Mouse (Mus musculus) CH12.LX (cell line): ENCODE results near the gene Spink4. TPM values are rescaled to one million over a fixed set of nuclear protein-coding genes. Genes with fewer than 3 reads are reported as not detected.

Experiments
- DNase-seq: peaks from one replicate; pipeline ENCODE4 v3.0.0-alpha.2; 2013; ENCODE audit errors: extremely low read depth
- H3K27ac ChIP-seq: 2 replicates; pipeline ENCODE4 v1.5.1; 2012; ENCODE audit warnings: low read depth, mild to moderate bottlenecking, control low read depth, moderate library complexity; ENCODE audit not compliant: insufficient read depth
- H3K27me3 ChIP-seq: replicated peaks from 2 replicates; pipeline ENCODE3; 2012; ENCODE audit warnings: inconsistent platforms
- H3K36me3 ChIP-seq, 2 experiments: replicated peaks in 1 of 2; 2 replicates each; pipeline versions ENCODE3 to v1.6.1; 2012; ENCODE audit warnings: inconsistent platforms in 1 of 2, low read length in 1 of 2, mild to moderate bottlenecking in 1 of 2, mixed read lengths in 1 of 2, moderate library complexity in 1 of 2; ENCODE audit not compliant: control insufficient read depth in 1 of 2, insufficient read depth in 1 of 2
- H3K4me1 ChIP-seq, 2 experiments: 2 replicates each; pipeline ENCODE4 v1.6.1; 2012; ENCODE audit warnings: inconsistent platforms in 1 of 2, moderate library complexity in 1 of 2; ENCODE audit not compliant: insufficient read depth in 2 of 2, control insufficient read depth in 1 of 2
- H3K4me2 ChIP-seq: 2 replicates; pipeline ENCODE4 v1.6.1; 2012; ENCODE audit warnings: low read depth, mild to moderate bottlenecking, control low read depth; ENCODE audit not compliant: poor library complexity, insufficient read depth, severe bottlenecking
- H3K4me3 ChIP-seq, 3 experiments: fragments of 150-350 bp in 1 of 3; sonication (generic) in 1 of 3; replicated peaks in 1 of 3; 2 replicates each; pipeline versions ENCODE3 to v1.5.1; 2011 to 2012; ENCODE audit warnings: low read depth in 2 of 3, low read length in 2 of 3, mild to moderate bottlenecking in 2 of 3, moderate library complexity in 2 of 3, control low read depth in 1 of 3, improper control_type of control experiment in 1 of 3, inconsistent platforms in 1 of 3, mixed read lengths in 1 of 3; ENCODE audit not compliant: poor library complexity in 1 of 3
- H3K79me2 ChIP-seq: replicated peaks from 2 replicates; pipeline ENCODE4 v1.6.1; 2012; ENCODE audit warnings: mild to moderate bottlenecking, moderate library complexity; ENCODE audit not compliant: control insufficient read depth, poor library complexity, insufficient read depth, severe bottlenecking; ENCODE audit errors: extremely low read depth
- H3K9ac ChIP-seq: 2 replicates; pipeline ENCODE4 v1.6.1; 2012; ENCODE audit warnings: low read depth, mild to moderate bottlenecking, control low read depth, moderate library complexity; ENCODE audit not compliant: insufficient read depth
- H3K9me3 ChIP-seq: replicated peaks from 2 replicates; pipeline ENCODE3; 2012; ENCODE audit warnings: low read length, inconsistent platforms, mixed read lengths
- BHLHE40 ChIP-seq: IDR thresholded peaks from 2 replicates; pipeline ENCODE4 v1.6.1; 2011; ENCODE audit warnings: mild to moderate bottlenecking, low read depth, low read length, improper control_type of control experiment
- CHD1 ChIP-seq: IDR thresholded peaks from 2 replicates; pipeline ENCODE4 v1.6.1; 2012; ENCODE audit warnings: low read depth, low read length, improper control_type of control experiment, inconsistent platforms
- CTCF ChIP-seq, 2 experiments: IDR thresholded peaks in 1 of 2; conservative IDR thresholded peaks in 1 of 2; 2 replicates each; pipeline ENCODE4 v1.5.1; 2011 to 2012; ENCODE audit warnings: low read depth in 2 of 2, low read length in 2 of 2, improper control_type of control experiment in 1 of 2, inconsistent platforms in 1 of 2, mild to moderate bottlenecking in 1 of 2, moderate library complexity in 1 of 2
- E2F4 ChIP-seq: IDR thresholded peaks from 2 replicates; pipeline ENCODE4 v1.6.1; 2011; ENCODE audit warnings: low read depth, low read length, improper control_type of control experiment; ENCODE audit not compliant: insufficient replicate concordance
- ELF1 ChIP-seq: IDR thresholded peaks from 2 replicates; pipeline ENCODE4 v1.6.1; 2014; ENCODE audit warnings: low read depth, mild to moderate bottlenecking, inconsistent platforms, low read length, improper control_type of control experiment
- EP300 ChIP-seq: IDR thresholded peaks from 2 replicates; pipeline ENCODE4 v1.6.1; 2011; ENCODE audit warnings: low read length, improper control_type of control experiment
- GABPA ChIP-seq: IDR thresholded peaks from 2 replicates; pipeline ENCODE4 v1.6.1; 2012; ENCODE audit warnings: low read depth, low read length, improper control_type of control experiment, inconsistent platforms; ENCODE audit not compliant: insufficient replicate concordance
- HCFC1 ChIP-seq: IDR thresholded peaks from 2 replicates; pipeline ENCODE4 v1.6.1; 2012; ENCODE audit warnings: low read depth, mild to moderate bottlenecking, inconsistent platforms, low read length, improper control_type of control experiment
- MAFK ChIP-seq: IDR thresholded peaks from 2 replicates; pipeline ENCODE4 v1.6.1; 2011; ENCODE audit warnings: low read length, improper control_type of control experiment; ENCODE audit not compliant: insufficient replicate concordance
- MAX ChIP-seq: IDR thresholded peaks from 2 replicates; pipeline ENCODE4 v1.6.1; 2011; ENCODE audit warnings: low read length, improper control_type of control experiment
- MAZ ChIP-seq: IDR thresholded peaks from 2 replicates; pipeline ENCODE4 v1.6.1; 2012; ENCODE audit warnings: low read depth, mild to moderate bottlenecking, inconsistent platforms, low read length, improper control_type of control experiment, moderate library complexity
- MEF2A ChIP-seq: IDR thresholded peaks from 2 replicates; pipeline ENCODE4 v1.6.1; 2014; ENCODE audit warnings: low read depth, mild to moderate bottlenecking, inconsistent platforms, low read length, improper control_type of control experiment, borderline replicate concordance
- MXI1 ChIP-seq: IDR thresholded peaks from 2 replicates; pipeline ENCODE4 v1.6.1; 2011; ENCODE audit warnings: mild to moderate bottlenecking, low read depth, low read length, improper control_type of control experiment
- NELFE ChIP-seq: IDR thresholded peaks from 2 replicates; pipeline ENCODE4 v1.6.1; 2011; ENCODE audit warnings: low read depth, low read length, improper control_type of control experiment
- NRF1 ChIP-seq: IDR thresholded peaks from 2 replicates; pipeline ENCODE4 v1.6.1; 2014; ENCODE audit warnings: low read depth, mild to moderate bottlenecking, inconsistent platforms, low read length, improper control_type of control experiment, moderate library complexity
- PAX5 ChIP-seq: IDR thresholded peaks from 2 replicates; pipeline ENCODE4 v1.6.1; 2012; ENCODE audit warnings: low read length, inconsistent platforms, mixed read lengths
- POLR2AphosphoS2 ChIP-seq: IDR thresholded peaks from 2 replicates; pipeline ENCODE4 v1.6.1; 2011; ENCODE audit warnings: low read depth, low read length, improper control_type of control experiment
- RAD21 ChIP-seq: IDR thresholded peaks from 2 replicates; pipeline ENCODE4 v1.6.1; 2011; ENCODE audit warnings: low read depth, mild to moderate bottlenecking, low read length, improper control_type of control experiment, moderate library complexity
- RCOR1 ChIP-seq: conservative IDR thresholded peaks from 2 replicates; pipeline ENCODE4 v1.6.1; 2012; ENCODE audit warnings: low read depth, mild to moderate bottlenecking, inconsistent platforms, low read length, improper control_type of control experiment
- SMC3 ChIP-seq: IDR thresholded peaks from 2 replicates; pipeline ENCODE4 v1.6.1; 2011; ENCODE audit warnings: low read depth, low read length, improper control_type of control experiment
- TBP ChIP-seq: conservative IDR thresholded peaks from 2 replicates; pipeline ENCODE4 v1.6.1; 2011; ENCODE audit warnings: low read depth, low read length, improper control_type of control experiment
- TCF12 ChIP-seq: IDR thresholded peaks from 2 replicates; pipeline ENCODE4 v1.6.1; 2014; ENCODE audit warnings: low read depth, mild to moderate bottlenecking, inconsistent platforms, low read length, improper control_type of control experiment
- UBTF ChIP-seq: IDR thresholded peaks from 2 replicates; pipeline ENCODE4 v1.6.1; 2012; ENCODE audit warnings: low read depth, mild to moderate bottlenecking, inconsistent platforms, low read length, improper control_type of control experiment, moderate library complexity
- USF1 ChIP-seq: IDR thresholded peaks from 2 replicates; pipeline ENCODE4 v1.6.1; 2014; ENCODE audit warnings: low read depth, mild to moderate bottlenecking, inconsistent platforms, low read length, improper control_type of control experiment
- ZKSCAN1 ChIP-seq: IDR thresholded peaks from 2 replicates; pipeline ENCODE4 v1.6.1; 2012; ENCODE audit warnings: low read depth, inconsistent platforms, low read length, improper control_type of control experiment, borderline replicate concordance
- ZMIZ1 ChIP-seq: IDR thresholded peaks from 2 replicates; pipeline ENCODE4 v1.6.1; 2012; ENCODE audit warnings: low read depth, mild to moderate bottlenecking, inconsistent platforms, low read length, improper control_type of control experiment
- ZNF384 ChIP-seq: IDR thresholded peaks from 2 replicates; pipeline ENCODE4 v1.6.1; 2012; ENCODE audit warnings: low read depth, low read length, improper control_type of control experiment, inconsistent platforms
- dilution Hi-C: fragments of 300-500 bp; cut with MboI; formaldehyde crosslinking; loops from 2 replicates; pipeline ENCODE4 v1.14.3; 2020; ENCODE audit warnings: low sequenced_read_pairs; ENCODE audit not compliant: extremely low pct_unique_long_range_greater_than_20kb, extremely low pct_ligation_motif_present
- in situ Hi-C: fragments of 300-500 bp; cut with MboI; formaldehyde crosslinking; loops from 3 replicates; pipeline ENCODE4 v1.14.3; 2019; ENCODE audit warnings: low sequenced_read_pairs, low pct_ligation_motif_present, low pct_unique_long_range_greater_than_20kb, mixed read lengths
- polyA plus RNA-seq: library from polyadenylated mRNA; unstranded; fragments of >175 nt; gene quantifications from 2 replicates; pipeline ENCODE4 v1.2.1, GENCODE M21; 2012; ENCODE audit warnings: low read depth; ENCODE audit not compliant: insufficient read length
- total RNA-seq, 2 experiments: library from RNA; depleted of rRNA; stranded (reverse); fragments of 300-350 nt in 1 of 2; fragments of >200 nt in 1 of 2; gene quantifications; 2 replicates each; pipeline ENCODE4 v1.2.3; 2012 to 2014

Gene Spink4
- total and polyA plus RNA-seq, 3 experiments, result not detected

DNA sequence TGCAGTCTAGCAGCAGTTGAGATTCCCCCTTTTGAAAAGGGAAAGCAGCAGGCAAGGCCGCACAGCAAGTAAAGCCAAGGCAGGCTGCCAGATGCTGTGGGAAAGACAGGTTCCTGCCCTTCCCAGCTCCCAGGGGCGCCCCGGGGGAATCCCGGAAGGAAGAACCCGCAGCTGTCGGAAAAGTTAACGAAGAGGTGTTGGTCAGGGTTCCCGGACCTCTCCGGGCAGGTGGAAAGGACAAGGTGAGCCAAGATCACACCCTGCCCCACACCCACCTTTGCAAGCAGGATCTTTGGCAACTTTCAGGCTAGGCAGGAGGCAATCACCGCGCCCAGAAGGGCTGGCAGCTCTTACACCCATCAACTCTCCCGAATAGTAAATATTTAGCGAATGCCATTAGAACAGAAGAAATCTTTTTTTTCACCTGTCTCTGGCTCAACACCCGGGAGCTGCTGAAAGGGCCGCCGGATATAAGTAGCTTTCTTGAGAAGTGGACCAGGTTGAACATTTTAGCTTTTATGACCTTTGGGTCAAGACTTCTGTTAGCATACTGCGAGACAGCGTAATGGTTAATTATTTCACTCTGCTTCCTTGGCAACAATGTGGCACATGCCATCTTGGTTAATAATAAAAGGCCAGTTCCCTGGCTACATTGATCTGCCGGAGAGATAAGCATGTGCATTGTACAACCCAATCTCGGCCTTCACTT is 11.4 kb upstream of the Spink4 start:
- TF ChIP-seq NELFE, result no peak
- no peak for TF ChIP-seq CTCF (conservative IDR thresholded peaks at IDR 0.05 in 1 of 2, IDR thresholded peaks at IDR 0.05 in 1 of 2; ENCODE audit: low read depth in 2 of 2, low read length in 2 of 2)
- TF ChIP-seq NRF1, result no peak
- TF ChIP-seq EP300, result no peak
- no peak for TF ChIP-seq MAX
- TF ChIP-seq MEF2A, result no peak
- no peak for TF ChIP-seq MAFK
- TF ChIP-seq RCOR1, result no peak
- no peak for TF ChIP-seq UBTF
- TF ChIP-seq GABPA, result no peak
- no peak for TF ChIP-seq CHD1
- no peak for TF ChIP-seq TBP
- TF ChIP-seq MXI1, result no peak
- no peak for TF ChIP-seq ELF1
- no peak for TF ChIP-seq HCFC1
- no peak for TF ChIP-seq E2F4
- TF ChIP-seq RAD21, result no peak
- TF ChIP-seq TCF12, result no peak
- no peak for TF ChIP-seq ZMIZ1
- dilution Hi-C loops, result no loop called here
- Histone ChIP-seq H3K27ac (no peak overlapping the region), H3K36me3 (no peaks in the 10 kb centered on the region), H3K27me3 (no peaks in the 10 kb centered on the region), H3K9me3 (no peaks in the 10 kb centered on the region), H3K9ac (no peak overlapping the region), H3K4me2 (no peak overlapping the region), H3K4me1 (peaks cover 0 to 9% of the 10 kb centered on the region in 2 experiments; a peak in 2 of 4 replicates), H3K4me3 (no peak overlapping the region), H3K79me2 (no peaks in the 10 kb centered on the region)
- DNase-seq, result no peak
- in situ Hi-C loops, result loop anchor here (5.0 kb wide), 1 partner anchor 136 kb away; no protein-coding TSS in a partner anchor

DNA sequence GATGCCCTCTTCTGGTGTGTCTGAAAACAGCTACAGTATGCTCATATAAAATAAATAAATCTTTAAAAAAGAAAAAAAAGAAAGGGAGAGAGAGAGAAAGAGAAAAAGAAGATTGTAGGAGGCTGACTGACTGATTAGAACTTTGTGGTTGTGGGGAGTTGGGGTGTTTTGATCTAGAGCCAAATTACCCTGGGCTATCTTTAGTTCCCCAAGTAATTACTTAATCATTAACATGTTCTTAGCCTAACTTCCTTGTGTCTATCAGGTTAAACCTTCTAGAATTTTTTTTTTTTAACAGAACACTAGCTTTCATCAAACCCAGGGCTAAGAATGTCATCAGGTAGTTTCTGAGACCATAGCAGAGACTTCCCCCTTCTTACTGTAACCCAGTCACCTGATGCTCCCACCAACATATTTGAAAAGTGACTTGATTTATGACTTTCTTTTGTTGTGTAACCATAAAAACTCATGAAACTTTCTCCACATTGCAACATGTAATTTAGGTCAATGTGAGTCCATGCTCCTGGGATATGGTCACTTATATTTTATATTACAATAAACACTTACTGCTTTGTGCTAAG is 5.5 kb upstream of the Spink4 start:
- TF ChIP-seq MEF2A, result no peak
- TF ChIP-seq UBTF, result no peak
- TF ChIP-seq GABPA, result no peak
- TF ChIP-seq PAX5, result no peak
- TF ChIP-seq ZKSCAN1, result no peak
- no peak for TF ChIP-seq RAD21
- TF ChIP-seq BHLHE40, result no peak
- TF ChIP-seq ZNF384, result no peak
- TF ChIP-seq MAZ, result no peak
- TF ChIP-seq MXI1, result no peak
- no peak for TF ChIP-seq MAX
- no peak for TF ChIP-seq HCFC1
- no peak for TF ChIP-seq E2F4
- TF ChIP-seq POLR2AphosphoS2, result no peak
- no peak for TF ChIP-seq CTCF (conservative IDR thresholded peaks at IDR 0.05 in 1 of 2, IDR thresholded peaks at IDR 0.05 in 1 of 2; ENCODE audit: low read depth in 2 of 2, low read length in 2 of 2)
- TF ChIP-seq USF1, result no peak
- no peak for TF ChIP-seq SMC3
- no peak for TF ChIP-seq ELF1
- Histone ChIP-seq H3K4me2 (no peak overlapping the region), H3K4me1 (no peaks in the 10 kb centered on the region), H3K79me2 (no peaks in the 10 kb centered on the region), H3K27ac (no peak overlapping the region), H3K9me3 (peaks cover 3% of the 10 kb centered on the region), H3K9ac (no peak overlapping the region), H3K36me3 (no peaks in the 10 kb centered on the region), H3K27me3 (no peaks in the 10 kb centered on the region), H3K4me3 (no peak overlapping the region)
- dilution Hi-C loops (no loop called here), in situ Hi-C loops (no loop called here)
- no peak for DNase-seq
